Mouse (Mus musculus) c-Kit-negative CD71-positive TER-119-positive erythroid progenitor cells, embryonic 14.5 days (primary cell): ENCODE results near the gene Elfn1.

Experiments
- DNase-seq: peaks from one replicate; pipeline ENCODE4 v3.0.0-alpha.2; 2013; ENCODE audit warnings: low read depth, low spot score

Elfn1 gene

DNA sequence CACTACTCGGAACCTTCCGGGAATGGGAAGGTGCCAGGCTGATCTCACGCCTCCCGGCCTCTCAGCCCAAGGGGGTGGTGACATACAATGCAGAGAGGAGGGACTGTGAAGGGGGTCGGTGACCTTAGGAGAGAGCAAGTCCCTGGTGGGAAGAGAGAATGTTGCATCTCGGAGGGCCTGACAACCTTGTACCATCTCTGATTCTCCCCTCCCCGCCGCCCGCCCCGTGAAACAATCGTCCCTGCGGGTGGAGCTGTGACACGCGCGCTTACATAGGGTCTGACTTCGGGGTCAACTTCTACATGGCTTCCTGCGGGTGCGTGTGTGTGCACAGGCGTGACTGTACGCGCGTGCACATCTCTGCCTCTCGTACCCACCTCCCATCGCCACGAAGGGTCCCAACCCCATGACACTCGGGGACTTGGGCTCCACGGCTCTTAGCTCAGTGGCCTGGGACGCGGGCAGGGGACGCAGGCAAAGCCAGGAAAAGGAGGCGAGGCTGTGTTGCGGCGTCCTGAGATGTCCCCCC is at the start of gene Elfn1:
Gene Elfn1, plus strand, starts transcription at position 230 of the 529 bp plus-strand sequence.
- no peak for DNase-seq

DNA sequence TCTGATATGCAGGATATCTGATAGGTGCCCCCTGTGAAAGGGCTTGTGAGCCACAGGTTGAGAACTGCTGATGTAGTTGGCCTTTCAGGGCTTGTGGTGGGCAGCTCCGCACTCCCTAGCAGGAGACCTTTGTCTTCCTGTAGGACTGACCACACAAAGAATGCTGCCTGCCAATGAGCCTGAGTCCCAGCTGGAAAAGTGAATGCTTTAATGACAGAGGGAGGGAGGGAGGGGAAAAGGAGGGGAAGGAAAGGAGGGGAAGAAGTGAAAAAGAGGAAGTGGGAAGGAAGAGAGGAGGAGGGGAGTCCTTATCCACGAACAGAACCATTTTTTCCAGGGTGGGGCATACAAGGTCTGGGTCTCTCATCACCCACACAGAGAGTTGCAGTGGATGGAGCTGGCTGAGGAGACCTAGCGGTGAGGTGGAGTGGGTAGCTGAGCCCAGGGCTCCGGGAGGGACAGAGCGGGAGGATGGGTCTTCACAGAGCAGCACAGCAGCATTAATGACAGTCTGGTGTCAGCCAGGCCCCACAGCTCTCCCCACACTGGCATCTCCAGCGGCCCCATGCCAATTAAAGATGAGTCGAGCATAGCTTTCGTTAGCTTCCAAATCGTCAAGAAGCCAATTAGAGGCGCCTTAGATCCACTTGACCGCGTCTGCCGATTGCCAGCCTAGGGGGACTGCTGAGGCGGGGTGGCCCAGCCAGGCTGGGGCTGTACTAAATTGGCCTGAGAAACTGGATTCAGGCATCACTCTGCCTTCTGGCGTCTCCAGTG is 47.2 kb upstream of the Elfn1 start:
- DNase-seq = no peak

DNA sequence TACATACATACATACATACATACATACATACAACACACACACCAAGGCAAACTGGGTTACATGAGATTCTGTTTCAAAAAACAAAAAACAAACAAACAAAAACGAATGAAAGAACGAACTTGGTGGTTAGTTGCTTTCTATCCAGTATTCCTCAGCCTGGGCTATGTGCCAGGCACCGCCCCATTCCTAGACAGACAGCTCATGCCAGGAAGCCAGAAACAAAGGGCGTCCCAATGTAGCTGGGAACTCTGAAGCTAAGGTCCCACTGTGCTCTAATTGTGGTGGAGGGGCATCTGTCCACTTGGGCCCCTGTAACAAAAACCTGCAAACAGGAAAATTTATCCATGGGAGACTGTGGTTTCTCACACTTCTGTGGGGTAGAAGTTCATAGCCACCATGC is 45.0 kb upstream of the Elfn1 start:
- DNase-seq = no peak

DNA sequence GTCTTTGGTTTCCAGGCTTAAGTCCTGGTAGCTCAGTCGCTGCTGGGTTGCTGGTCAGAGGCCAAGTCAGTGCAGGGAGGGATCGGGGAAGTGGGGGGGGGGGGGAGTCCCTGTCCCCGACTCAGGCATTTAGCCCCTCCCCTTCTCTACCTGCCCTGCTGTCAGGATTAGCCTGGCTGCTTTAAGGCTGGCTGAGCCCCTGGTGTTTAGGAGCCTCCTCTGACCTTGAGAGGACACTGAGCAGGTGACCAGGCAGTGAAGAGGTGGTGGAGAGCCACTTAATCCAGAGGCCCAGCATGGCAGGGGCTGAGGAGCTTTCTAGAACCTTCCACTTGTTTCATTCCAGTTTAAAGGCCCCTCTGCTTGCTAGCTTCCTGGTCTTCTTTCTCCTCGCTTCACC is 36.9 kb upstream of the Elfn1 start:
- DNase-seq = no peak

DNA sequence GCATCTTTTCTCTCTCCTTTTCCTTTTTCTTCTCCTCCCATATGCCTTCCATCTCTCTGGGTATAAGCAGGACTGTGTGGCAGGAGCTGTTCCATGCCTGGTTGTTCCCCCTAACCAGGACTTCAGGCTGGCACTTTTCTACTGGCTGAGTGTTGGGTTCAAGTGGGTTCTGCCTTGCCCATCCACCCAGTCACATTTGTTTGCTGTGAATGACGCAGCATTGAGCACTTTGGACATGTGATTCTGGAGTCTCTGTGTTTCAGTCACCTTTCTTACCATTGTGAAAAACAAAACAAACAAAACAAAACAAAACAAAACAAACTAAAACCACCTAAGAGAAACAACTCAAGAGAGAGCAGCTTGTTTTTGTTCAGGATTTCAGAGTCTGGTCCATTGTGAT is 36.2 kb upstream of the Elfn1 start:
- DNase-seq = no peak

DNA sequence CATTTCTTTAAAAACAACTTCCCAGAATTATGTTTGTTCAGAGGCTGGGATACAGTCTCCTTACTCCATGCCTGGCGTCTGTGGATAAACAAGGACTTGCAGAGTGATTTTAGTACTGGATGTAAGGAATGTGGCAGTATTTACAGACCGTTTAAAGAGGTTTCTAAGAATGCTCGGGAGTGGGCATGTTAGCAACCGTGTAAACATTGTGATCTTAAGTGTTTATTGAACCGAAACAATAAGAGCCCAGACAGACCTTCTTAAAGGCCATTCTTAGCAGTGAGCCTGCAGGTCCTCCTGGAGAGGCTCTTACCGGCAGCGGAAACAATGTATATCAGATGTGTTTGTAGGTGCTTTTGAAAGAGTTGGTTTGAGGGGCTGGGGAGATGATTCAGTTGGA is 30.2 kb upstream of the Elfn1 start:
- no peak for DNase-seq

DNA sequence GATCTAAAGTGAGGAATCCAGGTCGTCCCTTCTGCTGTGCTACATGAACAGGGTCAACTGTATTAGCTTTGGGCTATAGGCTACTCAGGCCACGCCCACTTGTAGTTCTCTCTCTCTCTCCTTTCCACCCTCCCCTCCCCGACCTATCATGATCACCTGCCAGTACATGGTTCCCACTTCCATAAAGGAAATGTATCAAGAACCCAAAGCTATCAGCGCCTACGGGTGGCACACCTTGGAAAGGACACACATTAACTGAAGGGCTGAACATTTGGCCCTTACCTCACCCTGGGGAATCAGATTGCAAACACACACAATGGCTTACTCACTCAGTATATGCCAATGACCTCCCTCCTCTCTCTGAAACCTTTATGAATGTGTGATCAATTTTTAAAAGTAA is 28.0 kb upstream of the Elfn1 start:
- DNase-seq = no peak

DNA sequence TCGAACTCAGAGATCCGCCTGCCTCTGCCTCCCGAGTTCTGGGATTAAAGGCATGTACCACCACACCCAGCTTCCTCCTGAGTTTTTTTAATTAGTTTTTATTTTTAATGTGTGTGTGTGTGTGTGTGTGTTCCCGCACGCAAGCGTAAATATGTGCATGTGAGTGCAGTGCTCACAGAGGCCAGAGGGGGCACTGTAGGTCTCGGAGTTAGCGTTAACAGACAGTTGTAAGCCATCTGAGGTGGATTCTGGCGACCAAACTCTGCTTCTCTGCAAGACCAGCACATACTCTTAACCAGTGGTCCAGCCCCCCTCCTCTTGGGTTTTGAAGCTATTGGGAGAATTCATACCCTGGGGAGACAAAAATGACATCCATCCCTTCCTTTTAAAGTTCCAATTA is 26.6 kb upstream of the Elfn1 start:
- no peak for DNase-seq

DNA sequence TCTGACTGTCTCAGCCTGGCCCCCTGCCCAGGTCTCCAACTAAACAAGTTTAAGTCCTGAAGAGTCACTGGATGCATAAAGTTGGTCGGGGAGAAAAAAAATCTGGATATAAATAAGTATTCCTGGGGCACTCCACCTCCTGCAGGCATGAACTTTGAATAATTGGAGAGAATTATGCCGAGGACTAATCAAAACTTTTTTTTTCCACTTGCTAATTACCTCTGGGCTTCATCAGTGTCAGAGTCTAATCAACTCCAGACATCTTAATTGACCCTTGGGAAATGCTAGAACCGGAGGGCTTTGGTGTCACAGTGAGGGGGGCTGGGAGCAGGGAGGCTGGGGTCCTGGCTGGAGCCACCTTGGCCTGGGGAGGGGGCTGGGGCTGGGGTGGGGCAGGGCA is 19.1 kb upstream of the Elfn1 start:
- no peak for DNase-seq

DNA sequence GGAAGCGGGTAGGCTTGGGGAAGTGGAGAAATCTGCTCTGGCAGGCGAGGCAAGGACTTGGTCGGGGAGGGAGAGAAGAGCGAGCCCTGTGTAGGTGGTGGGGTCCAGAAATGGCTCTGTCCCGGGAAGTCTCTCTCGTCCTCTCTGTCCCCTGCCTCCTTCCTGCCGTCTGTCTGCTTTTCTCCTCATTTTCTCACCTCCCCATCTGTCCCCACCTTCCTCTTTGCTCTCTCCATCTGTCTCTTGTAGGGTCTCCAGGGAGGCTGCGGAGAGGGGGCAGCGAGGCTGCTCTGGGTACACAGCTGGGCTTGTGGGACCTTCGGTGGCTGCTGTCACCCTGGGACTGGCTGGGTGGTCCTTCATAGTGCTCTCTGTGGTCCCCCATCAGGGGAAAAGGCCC is 18.4 kb upstream of the Elfn1 start:
- DNase-seq = no peak

DNA sequence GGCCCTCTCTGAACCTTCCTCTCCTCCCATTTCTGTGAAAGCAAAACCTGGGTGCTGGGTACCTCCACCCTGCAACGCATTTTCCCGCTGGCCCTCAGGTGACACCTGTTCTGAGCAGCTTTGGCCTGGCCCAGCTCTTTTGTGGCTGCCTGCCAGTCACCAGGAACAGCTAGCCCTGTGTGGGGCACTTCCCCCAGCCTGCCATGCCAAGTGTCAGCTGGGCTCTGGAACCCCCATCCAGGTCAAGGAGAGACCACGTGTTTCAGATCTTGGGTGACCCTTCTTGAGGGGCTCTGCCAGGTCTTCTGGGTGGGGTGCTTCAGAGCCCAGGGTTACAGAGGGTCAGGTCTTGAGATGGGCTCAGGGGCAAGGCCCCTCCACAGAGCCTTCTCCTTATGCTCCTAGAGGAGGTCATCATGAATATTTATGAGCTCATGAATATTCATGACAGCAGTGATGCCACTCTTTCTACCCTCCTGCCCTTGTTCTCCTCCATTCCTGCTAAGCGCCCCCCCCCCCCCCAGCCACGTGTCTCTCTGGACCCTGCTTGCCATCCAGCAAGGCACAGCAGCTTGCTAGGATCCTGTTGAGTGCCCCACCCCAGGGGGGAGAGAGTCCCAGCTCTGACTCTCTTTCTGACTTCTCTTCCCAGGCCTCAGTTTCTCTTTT is 15.3 kb upstream of the Elfn1 start:
- no peak for DNase-seq

DNA sequence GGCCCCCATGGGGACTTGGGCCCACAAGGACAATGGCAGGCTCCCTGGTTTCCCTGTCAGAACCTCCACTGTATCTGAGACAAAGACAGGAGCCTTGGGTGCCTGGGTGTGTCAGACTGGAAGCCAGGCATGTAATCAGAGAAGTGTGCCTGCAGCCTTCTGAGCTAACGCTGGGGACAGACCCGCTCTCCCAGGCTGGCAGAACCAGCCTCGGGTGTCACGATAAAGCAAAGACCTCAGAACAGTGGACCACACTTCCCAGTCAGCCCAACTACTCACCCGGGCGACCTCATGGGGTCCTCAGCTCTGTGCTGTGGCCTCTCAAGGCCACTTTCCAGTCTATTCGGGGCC is 14.8 kb upstream of the Elfn1 start:
- no peak for DNase-seq

DNA sequence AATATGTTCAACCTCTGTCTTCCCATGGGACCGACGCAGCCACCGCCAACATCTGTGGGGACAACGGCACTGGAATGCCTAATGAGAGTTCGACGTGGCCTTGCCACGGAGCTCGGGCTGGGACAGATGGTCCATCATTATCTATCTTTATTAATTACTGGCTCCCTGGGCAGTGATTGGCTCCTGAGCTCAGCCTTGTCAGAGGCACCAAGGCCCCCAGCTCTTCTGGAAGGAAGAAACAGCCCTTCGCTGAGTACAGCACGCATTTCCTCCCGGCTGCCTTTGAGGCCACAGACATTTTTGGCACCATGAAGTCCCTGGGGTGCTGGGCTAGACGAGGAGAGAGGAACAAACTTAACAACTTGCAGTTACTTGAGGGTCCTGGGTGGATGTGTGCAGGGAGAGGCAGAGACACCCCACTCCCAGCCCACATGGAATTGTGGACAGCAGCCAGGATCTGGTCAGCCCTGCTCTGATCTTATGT is 13.7 kb upstream of the Elfn1 start:
- no peak for DNase-seq

DNA sequence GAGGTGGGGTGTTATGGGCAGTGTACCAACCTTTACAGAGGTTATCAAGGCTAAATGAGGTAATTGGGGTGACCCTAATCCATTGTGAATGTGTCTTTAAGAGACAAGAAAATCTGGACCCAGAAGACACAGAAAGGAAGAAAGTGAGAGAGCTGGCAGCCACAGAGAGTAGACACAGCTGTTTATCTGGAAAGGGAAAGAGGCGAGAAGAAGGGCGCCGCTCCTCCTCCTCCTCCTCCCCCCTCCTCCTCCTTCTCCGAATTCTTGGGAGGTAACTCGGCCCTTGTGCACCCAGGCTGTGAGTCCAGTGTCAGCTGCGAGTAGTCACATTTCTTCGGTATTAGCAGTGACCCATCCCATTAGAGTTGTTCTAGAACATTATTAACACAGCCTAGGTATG is 8.7 kb upstream of the Elfn1 start:
- no peak for DNase-seq

DNA sequence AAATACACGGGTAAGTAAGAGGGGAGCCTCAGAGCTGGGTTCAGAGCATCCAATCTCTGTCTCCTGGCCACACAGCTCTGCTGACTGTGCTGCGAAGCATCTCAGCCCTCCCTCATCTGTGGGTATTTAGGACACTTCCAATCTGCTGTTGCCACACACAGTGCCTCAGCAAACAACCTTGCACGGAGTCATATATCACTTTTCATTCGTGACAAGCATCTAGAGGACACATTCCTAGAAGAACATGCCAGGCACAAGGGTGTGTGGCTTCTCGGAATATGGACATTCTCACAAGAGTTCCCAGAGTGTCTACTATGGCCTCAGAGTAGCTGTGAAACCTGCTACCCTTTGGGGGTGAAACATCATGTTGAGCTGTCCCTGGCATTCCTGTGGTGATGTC is 2.6 kb upstream of the Elfn1 start:
- no peak for DNase-seq

DNA sequence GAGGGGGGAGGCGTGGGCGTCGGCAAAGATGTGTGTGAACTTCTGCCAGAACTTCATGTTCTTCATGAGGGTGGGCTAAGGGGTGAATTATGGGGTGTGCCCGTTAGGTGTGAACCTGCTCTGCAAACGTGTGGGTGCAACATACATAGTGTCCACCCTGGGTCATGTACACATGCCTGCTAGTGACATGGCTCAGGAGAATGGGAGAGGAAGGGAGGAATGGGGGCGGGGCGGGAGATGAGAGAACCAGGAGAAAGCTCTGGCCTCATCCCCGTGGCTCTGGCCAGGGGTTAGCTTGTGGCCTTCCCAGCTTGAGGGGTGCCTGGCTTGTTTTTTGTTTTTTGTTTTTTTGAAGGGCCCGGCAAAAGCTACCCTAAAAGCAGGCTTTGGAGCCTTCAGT is 1.2 kb upstream of the Elfn1 start:
- no peak for DNase-seq

DNA sequence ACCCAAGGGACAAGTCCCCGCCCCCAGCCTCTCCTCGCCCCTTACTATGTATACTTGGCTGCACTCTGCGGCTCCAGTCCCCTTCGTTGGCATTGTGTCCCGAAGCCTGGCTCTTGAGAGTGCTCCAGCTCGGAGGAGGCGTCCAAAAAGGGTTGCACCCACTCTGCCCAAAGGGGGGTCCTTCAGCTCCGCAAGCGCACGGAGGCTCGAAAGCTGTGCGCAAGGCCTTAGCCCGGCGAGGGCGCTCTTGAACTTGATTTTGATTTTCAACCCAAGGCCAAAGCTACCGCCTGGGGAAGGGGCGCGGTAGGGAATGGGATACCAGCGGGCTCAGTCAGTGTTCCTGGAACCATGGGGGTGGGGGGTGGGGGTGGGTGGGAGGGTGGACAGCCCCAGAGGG is 502 bp upstream of the Elfn1 start:
- no peak for DNase-seq

DNA sequence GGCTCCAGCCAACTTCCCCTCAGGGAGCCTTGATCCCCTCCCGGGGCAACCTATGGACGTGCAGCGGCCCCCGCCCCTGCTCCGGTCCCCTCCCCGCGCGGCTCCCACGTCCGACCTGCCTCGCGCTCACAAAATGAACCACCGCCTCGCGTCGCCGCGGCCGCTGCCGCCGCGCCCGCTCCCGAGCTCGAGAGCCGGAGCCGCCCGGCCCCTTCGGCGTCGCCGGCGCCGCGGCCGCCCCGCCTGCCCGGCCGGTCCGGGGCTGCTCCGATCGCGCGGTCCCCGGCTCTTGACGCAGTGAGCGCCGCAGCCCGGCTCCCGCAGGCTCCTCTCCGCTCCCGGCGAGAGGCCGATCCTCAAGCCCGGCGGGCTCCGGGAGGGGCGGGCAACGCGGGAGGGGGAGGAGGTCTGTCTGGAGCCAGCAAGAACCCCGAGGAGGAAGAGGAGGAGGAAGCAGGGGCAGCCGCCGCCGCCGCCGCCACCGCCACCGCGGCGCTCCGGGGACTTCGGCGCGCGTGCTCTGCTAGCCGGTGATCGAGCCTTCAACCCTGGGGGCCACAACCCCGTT is 584 bp downstream of the Elfn1 start:
- no peak for DNase-seq

DNA sequence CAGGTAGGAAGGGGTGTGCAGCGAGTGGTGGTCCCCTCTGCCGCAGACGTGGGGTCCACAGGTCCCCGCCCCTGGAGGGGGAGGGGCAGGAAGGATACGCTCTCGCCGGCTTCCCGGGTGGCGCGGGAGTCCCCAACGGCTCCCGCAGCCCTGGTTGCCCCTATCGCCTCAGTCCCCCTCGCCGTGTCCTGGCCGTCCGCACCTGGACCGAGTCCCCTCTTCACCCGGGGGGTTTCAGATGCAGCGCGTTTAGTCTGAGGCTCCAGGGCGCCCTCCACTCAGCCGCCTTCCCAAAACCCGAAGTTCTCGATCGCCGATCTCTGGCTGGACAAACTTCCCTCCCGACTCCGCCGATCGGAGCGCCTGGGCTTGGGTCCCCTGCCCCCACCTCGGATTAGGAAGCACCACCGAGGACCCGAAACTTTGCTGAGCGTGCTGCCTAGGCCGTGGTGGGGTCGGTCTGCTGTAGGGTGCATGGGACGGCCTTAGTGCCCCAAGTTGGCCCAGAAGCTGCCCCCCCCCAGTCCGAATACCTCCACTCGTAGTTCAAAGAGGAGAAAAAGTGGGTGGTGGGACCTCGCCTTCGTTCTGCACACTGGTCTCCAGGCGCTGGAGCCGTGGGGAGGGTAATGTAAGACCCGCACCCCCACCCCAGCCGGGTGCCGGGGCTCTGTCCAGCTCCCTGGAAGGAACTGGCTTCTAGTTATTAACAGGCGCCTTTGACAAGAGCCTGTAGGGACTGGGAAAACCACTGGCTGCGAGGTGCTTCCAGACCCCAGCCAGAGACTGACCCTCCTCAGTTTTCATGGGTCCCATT is 1.3 kb downstream of the Elfn1 start:
- no peak for DNase-seq

DNA sequence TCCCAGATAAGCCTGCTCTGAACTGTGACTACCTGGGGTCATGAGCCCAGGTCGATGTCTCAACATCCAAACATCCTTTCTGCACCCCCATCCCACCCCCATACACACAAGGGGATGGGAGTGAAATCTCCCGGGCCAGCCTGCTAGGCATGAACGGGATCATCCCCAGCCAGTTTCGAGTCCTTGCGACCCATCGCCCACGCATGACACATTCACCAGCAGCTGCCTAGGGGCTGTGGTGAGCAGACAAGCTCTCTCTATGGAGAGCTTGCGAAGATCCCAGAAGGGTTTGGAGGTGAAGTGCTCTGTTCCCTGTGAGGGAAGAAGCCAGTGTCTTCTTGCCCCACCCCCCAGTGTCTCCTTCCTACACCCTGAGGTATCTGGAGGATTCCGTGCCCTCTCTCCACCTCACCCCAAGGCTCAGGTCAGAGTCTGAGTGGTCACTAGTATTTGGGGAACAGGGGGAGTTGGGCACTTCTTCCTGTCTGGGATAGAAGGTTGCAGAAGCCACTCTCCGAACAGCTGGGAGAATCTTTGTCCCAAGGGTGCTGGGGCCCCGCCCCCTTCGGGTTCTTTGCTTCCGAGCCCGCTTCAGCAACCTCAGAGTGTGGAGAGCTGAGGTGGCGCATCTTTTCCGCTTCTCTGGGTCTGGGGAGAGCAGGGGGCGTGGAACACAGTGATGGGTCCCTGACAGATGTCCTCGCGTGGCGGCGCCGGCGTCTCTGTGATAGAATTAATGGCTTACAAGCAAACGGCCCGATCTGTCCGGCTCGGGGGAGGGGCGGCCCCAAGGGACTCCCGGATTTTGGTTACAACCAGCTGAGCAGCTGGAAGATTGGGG is 2.2 kb downstream of the Elfn1 start:
- no peak for DNase-seq

DNA sequence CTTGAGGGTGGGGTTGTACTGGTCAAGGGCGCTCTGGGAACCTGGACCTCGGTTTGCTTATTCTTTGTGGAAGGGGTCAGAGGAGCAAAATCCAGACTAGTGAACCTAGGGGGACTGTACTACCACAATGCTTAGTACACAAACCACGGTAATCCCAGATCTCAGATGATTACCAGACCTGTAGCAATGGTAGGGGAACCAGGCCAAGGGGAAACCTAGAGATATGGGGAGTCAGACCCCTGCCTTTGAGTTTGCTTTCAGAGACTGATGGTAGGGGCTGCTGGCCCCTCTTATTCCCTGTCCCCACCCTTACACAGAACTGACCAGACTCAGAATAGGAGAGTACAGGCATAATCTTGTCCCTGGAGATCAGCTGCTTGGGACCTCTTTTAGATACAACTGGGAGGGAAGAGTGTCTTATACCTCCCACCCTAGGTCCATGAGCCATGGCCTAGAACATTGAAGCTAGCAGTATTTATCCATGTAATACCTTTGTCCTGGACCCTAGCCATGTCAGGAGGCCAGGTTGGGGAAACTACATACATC is 3.1 kb downstream of the Elfn1 start:
- DNase-seq = no peak
